Mouse (Mus musculus) forebrain, embryonic 11.5 days (tissue): Measurements from ENCODE around the gene Pcnx3. TPM values are rescaled to one million over a fixed set of nuclear protein-coding genes. Genes with fewer than 3 reads are reported as not detected.

ENCODE experiments used
- ATAC-seq: fragments of 200-750 bp; cut with Nextera tagmentation; replicated peaks from 2 replicates; pipeline ENCODE4 v1.8.0; 2017; ENCODE audit warnings: moderate TSS enrichment; ENCODE audit not compliant: low FRiP score
- DNase-seq: peaks from one replicate; pipeline ENCODE4 v3.0.0-alpha.2; 2017; ENCODE audit warnings: low spot score
- H3K27ac ChIP-seq: fragments of 300-500 bp; sonication (generic); 2 replicates; pipeline ENCODE4 v1.5.1; 2014; ENCODE audit warnings: low read depth, low read length
- H3K27me3 ChIP-seq: fragments of 300-500 bp; sonication (generic); 2 replicates; pipeline ENCODE4 v1.6.1; 2014; ENCODE audit warnings: mild to moderate bottlenecking, low read length, mixed read lengths; ENCODE audit not compliant: control insufficient read depth, insufficient read depth
- H3K36me3 ChIP-seq: fragments of 300-500 bp; sonication (generic); 2 replicates; pipeline ENCODE4 v1.6.1; 2014; ENCODE audit warnings: mild to moderate bottlenecking, low read length, moderate library complexity, mixed read lengths; ENCODE audit not compliant: control insufficient read depth, insufficient read depth
- H3K4me1 ChIP-seq: fragments of 300-500 bp; sonication (generic); replicated peaks from 2 replicates; pipeline ENCODE4 v1.6.1; 2014; ENCODE audit warnings: low read length, mixed read lengths; ENCODE audit not compliant: control insufficient read depth, insufficient read depth
- H3K4me2 ChIP-seq: fragments of 300-500 bp; sonication (generic); 2 replicates; pipeline ENCODE4 v1.6.1; 2014; ENCODE audit warnings: low read depth, mild to moderate bottlenecking, low read length, moderate library complexity, mixed read lengths; ENCODE audit not compliant: severe bottlenecking
- H3K4me3 ChIP-seq: fragments of 300-500 bp; sonication (generic); 2 replicates; pipeline ENCODE4 v1.5.1; 2014; ENCODE audit warnings: low read depth, low read length
- H3K9ac ChIP-seq: fragments of 300-500 bp; sonication (generic); 2 replicates; pipeline ENCODE4 v1.6.1; 2014; ENCODE audit warnings: low read length
- H3K9me3 ChIP-seq: fragments of 300-500 bp; sonication (generic); 2 replicates; pipeline ENCODE4 v1.6.1; 2016; ENCODE audit warnings: low read length, mixed read lengths; ENCODE audit not compliant: control insufficient read depth
- WGBS: fragments of 180-500 bp; shearing (Covaris S2); extraction: QIAGEN DNeasy Blood & Tissue Kit; methylation state at CpG from one replicate; pipeline ENCODE4 v1.1.7; 2014; 5-methylcytosine and 5-hydroxymethylcytosine counted together
- polyA plus RNA-seq: library from polyadenylated mRNA; unstranded; fragments of >200 nt; fragmentation: Nextera tagmentation; extraction: Ambion mirVana; gene quantifications from 2 replicates; pipeline ENCODE4 v1.2.1, GENCODE M21; 2014

Gene Pcnx3
- polyA plus RNA-seq, 1 experiment from 2014 or later = 34.1 TPM

DNA sequence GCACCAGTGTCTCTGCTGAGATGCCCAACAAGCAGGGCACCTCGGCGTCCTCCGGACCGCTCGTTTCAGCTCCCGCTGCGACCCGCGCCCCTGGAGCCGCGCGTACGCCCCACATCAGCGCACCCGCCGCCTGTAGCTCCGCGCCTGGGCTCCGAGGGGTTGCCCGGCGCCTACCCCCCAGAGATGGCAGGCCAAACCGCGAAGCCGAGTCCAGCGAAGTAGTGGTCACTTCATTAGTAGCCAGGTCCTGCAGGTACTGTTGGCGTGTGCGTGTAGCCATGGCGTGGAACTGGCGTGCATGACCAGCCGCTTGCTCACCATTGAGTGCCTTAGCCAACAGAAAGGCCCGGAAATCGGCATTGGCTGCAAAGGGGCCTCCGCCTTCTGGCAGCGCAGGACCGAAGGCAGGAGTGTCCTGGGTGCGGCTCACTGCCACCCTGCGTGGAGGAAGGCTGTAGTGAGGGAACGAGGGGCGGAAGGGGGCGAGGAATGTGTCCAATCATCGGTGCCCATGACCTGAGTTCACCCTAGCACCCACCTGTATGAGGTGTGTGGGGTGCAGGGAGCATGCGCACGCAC is 33.9 kb downstream of the Pcnx3 start:
- ATAC-seq = peak; percentile 29
- Histone ChIP-seq H3K27ac (no peak overlapping the region), H3K4me2 (peak overlapping the region; percentile 84), H3K36me3 (no peaks in the 10 kb centered on the region), H3K27me3 (peaks cover 23% of the 10 kb centered on the region), H3K4me3 (peak overlapping the region; percentile 43), H3K9ac (peak overlapping the region; percentile 37), H3K4me1 (peaks cover 13% of the 10 kb centered on the region), H3K9me3 (no peaks in the 10 kb centered on the region)
- WGBS = 9% methylated on average over 43 of the region's 43 CpGs
- DNase-seq = no peak

GRCm38 (mm10) chr19:5653969-5654719 is 34.6 kb downstream of the Pcnx3 start:
- ATAC-seq = peak; percentile 70
- Histone ChIP-seq H3K4me3 (peak overlapping the region; percentile 43), H3K4me2 (peak overlapping the region; percentile 84), H3K4me1 (peaks cover 13% of the 10 kb centered on the region), H3K9ac (peak overlapping the region; percentile 45), H3K9me3 (no peaks in the 10 kb centered on the region), H3K36me3 (no peaks in the 10 kb centered on the region), H3K27ac (no peak overlapping the region), H3K27me3 (peaks cover 23% of the 10 kb centered on the region)
- 6% methylated on average over 62 of the region's 62 CpGs for WGBS
- peak; percentile 84 for DNase-seq

DNA sequence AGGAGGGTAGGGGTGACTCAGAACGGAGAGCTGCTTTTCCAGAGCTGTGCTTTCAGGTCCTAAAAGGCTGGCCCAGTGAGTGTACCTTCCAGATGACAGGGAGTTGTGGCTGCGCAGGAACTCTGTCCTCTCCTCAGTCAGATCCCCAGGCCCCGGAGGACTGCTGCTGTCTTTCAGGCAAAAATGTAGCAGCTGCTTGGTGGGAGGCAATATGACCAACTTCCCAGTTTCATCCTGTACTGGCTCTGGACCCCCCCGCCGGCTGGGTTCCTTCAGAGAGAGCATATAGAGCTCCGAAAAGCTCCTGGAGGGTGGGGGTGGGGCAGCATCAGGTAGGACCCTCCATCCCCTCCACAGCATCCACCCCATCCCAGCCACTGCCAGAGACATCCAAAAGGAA is 36.1 kb downstream of the Pcnx3 start:
- Histone ChIP-seq H3K4me3 (no peak overlapping the region), H3K9me3 (no peaks in the 10 kb centered on the region), H3K9ac (no peak overlapping the region), H3K27ac (no peak overlapping the region), H3K27me3 (peaks cover 23% of the 10 kb centered on the region), H3K36me3 (no peaks in the 10 kb centered on the region), H3K4me2 (no peak overlapping the region), H3K4me1 (peaks cover 13% of the 10 kb centered on the region)
- ATAC-seq (no peak), DNase-seq (no peak)
- 74% methylated on average over 6 of the region's 6 CpGs for WGBS

GRCm38 (mm10) chr19:5651502-5652274 is 37.0 kb downstream of the Pcnx3 start:
- Histone ChIP-seq H3K27ac (no peak overlapping the region; the same call in 1 of the 2 replicates), H3K9ac (no peak overlapping the region), H3K9me3 (no peaks in the 10 kb centered on the region), H3K36me3 (no peaks in the 10 kb centered on the region; the same call in 1 of the 2 replicates), H3K4me1 (peaks cover 13% of the 10 kb centered on the region), H3K4me2 (no peak overlapping the region), H3K27me3 (peaks cover 23% of the 10 kb centered on the region), H3K4me3 (no peak overlapping the region)
- DNase-seq = no peak
- no peak for ATAC-seq
- WGBS = 55% methylated on average over 13 of the region's 13 CpGs

DNA sequence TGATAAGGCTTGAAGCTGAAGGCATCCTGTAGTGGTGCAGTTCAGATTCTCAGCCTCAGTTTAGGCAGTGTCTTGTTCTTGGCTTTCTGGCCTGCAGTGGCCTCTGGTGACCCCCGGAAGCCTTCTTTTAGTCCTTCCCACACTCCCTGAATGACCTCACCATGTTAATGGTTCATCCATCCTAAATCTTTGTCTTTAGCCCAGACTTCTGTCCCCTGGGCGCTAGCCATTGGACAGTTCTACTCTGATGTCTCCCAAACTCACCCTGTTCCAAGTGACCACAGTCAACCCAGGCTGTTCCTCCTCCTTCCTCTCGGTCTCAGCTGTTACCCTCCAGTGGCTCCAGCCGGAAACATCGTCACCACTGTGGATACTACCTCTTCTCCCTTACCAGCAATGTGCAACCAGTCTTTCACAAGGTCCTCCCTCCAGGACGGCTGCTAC is 39.4 kb downstream of the Pcnx3 start:
- no peak for DNase-seq
- H3K4me3 ChIP-seq = peak overlapping the region; percentile 21
- no peaks in the 10 kb centered on the region; the same call in 1 of the 2 replicates for H3K36me3 ChIP-seq
- H3K4me2 ChIP-seq = peak overlapping the region; percentile 58
- WGBS = 78% methylated on average over 6 of the region's 6 CpGs
- peaks cover 7% of the 10 kb centered on the region for H3K27me3 ChIP-seq
- H3K9ac ChIP-seq = peak overlapping the region; percentile 54
- H3K9me3 ChIP-seq = no peaks in the 10 kb centered on the region
- peaks cover 5% of the 10 kb centered on the region for H3K4me1 ChIP-seq
- no peak for ATAC-seq
- 0 out of 2 replicates have a peak overlapping the region, but pooled peaks have one; percentile 25 for H3K27ac ChIP-seq

- H3K4me1 ChIP-seq = no peaks in the 10 kb centered on the region; the same call in 1 of the 2 replicates
- 13% methylated on average over 26 of the region's 26 CpGs for WGBS
- ATAC-seq (peak; percentile 89), DNase-seq (peak; percentile 86)
- H3K4me2 ChIP-seq = peak overlapping the region; percentile 58
- H3K9me3 ChIP-seq = no peaks in the 10 kb centered on the region
- H3K27ac ChIP-seq = peak overlapping the region; percentile 61
- peaks cover 2% of the 10 kb centered on the region; the same call in 1 of the 2 replicates for H3K27me3 ChIP-seq
- no peaks in the 10 kb centered on the region; the same call in 1 of the 2 replicates for H3K36me3 ChIP-seq
- H3K4me3 ChIP-seq = peak overlapping the region; percentile 21
- peak overlapping the region; percentile 54 for H3K9ac ChIP-seq
These were observed 40.1 kb downstream of the Pcnx3 start for GRCm38 (mm10) chr19:5648401-5649297.

DNA sequence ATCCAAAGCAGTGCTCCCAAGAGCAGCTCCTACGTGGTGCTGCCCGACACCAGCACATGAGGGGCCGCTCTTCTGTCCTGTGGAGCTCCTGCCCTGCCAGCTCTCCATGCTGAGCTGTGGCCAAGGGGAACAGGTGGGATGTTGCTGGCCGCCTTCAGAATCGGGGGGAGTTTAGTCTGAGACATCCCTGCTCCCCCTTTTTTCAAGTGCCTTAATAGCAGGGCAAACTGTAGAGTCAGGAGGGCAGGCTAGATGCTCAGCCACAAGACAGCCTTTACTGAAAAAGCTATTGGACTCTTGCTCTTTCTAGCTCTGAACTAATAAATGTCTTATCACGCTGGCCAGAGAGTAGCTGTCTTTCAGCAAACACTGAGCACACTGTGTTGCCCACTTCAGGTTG is 40.9 kb downstream of the Pcnx3 start:
- Histone ChIP-seq H3K4me3 (no peak overlapping the region), H3K9ac (no peak overlapping the region), H3K27me3 (peaks cover under 1% of the 10 kb centered on the region; the same call in 1 of the 2 replicates), H3K36me3 (no peaks in the 10 kb centered on the region; the same call in 1 of the 2 replicates), H3K9me3 (no peaks in the 10 kb centered on the region), H3K4me1 (no peaks in the 10 kb centered on the region; the same call in 1 of the 2 replicates), H3K27ac (no peak overlapping the region), H3K4me2 (no peak overlapping the region)
- no peak for ATAC-seq
- 90% methylated on average over 6 of the region's 6 CpGs for WGBS
- DNase-seq = no peak
